Mouse (Mus musculus) lung, postnatal 14 days (tissue): ENCODE results near the gene Tbc1d10c.
A peak's percentile ranks its signal among the peaks of the same experiment; 100 is the strongest.

ENCODE experiments used
- DNase-seq: peaks from one replicate; pipeline ENCODE4 v3.0.0; 2021

Gene Tbc1d10c

DNA sequence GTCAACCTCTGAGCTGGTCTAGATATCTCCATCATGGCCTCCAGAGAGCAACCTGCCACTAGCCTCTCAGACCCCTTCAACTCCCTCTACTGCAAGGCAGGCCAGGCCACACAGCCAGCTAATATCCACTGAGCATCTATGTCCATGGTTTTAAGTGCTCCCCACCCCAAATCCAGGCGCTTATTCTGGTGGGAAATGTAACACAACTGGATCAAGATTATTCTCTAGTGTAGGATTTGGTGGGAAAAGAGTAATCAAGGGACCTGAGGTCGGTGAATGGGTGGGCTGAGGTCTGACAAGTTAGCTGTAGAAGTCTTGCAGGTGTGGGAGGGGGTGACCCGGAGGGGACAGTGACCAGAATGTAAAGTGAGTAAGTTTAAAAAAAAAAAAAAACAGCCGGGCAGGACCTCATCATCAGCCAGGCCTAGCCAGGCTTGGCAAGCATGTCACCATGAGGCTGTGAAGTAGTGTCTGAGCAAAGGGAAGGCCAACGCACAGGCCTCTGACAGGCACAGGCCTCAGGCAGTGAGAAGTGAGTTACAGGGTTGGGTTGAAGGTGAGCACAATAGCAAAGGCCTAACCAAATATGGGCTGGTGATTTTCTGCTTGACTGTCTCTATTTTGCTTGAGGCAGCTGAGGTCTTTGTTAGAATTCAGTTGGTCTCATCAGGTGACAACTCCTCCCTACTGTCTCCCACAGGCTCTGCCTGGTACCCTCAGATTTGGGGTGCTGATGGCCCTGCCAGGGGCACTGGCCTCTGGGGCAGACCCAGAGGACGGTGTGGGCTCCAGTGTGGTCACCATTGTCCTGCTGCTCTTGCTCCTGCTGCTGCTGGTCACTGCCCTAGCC is 35.6 kb downstream of the Tbc1d10c start:
- no peak for DNase-seq

DNA sequence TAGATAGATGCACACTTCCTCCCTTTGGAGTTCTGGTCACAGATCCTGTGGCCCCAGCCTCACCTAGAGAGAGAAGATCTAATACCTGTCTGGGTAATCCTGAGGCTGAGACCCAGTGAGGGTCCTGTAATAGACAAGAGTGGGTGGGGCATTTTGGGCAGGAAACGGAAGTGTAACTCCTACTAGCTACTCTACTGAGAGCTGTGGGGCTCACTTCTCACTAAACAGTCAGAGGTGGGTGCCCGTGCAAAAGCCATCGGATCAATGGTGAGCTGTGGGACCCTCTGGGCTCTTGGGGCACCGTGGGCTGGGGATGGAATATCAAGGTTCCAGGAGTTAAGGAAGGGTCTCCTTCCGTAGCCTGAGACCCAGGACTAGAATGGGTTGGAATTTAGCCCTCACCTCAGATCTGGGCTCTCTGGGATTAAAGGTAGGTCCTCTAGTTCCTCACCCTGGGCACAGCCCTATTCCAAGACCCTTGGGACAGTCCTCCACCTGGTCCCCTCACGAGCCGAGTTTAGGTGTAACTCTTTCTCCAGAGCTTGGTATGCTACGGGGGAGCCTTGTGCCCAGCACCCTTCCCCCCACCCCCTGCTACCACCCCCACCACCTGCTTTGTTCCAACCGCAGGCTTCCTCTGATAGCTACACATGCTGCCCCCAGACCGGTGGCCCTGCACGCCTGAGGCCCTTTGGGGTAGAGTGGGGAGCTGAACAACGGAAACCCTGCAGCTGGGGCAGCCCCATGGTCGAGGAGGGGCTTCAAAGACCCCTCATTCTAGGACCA is 36.5 kb downstream of the Tbc1d10c start:
- no peak for DNase-seq

- DNase-seq, result no peak
Observed at GRCm38 (mm10) chr19:4153232-4153654, 37.8 kb downstream of the Tbc1d10c start, which contains the start of gene Ptprcap. Gene Ptprcap (plus strand): TSS chr19:4153604.

DNA sequence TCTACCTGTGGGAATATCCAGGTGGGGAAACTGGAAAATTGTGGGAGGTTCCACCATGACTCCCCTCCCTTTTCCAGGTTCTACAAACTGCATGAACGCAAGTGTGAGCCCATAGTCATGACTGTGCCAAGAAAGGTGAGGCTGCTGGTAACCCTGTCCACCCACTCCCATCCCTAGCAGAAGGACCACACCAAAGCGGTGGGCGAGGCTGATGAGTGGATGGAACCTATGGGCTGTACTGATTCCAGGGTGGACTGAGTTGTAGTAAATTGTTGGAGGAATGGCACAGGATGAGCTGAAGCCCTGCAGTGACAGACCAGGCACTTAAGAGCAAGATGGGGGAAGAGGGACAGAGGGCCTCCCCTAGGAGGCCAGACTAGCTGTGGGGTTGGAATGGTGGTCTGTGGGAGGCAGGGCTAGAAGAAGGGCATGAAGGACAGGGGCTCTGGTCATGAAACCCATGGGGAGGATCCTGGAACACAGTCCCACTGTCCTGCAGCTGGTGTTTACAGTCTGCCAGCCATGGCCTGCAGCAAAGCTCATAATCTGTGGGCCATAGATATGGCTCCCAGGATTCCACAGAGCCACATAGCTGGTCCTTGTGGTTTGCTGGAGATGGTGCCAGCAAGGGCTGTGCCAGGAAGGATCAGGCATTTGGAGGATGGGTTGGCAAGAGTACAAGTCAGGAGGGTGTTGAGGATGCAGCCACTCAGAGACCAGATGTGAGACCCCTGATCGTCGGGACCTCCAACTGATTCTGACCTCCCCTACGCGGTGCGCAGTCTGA is 38.4 kb downstream of the Tbc1d10c start:
- DNase-seq, result no peak

DNA sequence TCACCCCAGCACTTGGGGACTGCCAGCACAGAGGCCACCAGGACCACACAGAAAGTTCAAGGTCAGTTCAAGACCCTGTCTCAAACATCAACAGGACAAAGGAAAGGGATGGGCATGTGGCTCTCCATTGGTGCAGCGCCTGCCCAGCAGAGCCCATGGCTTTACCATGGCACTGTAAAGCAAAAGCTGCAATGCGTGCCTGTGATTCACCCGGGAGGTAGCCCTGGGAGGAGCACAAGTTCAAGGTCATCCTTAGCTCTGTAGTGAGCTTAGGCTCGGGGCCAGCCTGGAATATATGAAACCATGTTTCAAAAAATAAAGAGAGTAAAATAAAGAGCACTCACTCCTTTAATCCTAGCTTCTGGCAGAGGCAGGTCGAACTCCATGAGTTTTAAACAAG is 39.2 kb downstream of the Tbc1d10c start:
- DNase-seq, result no peak

GRCm38 (mm10) chr19:4151488-4151860 is 39.6 kb downstream of the Tbc1d10c start:
- no peak for DNase-seq

GRCm38 (mm10) chr19:4150567-4151487 is 40.3 kb downstream of the Tbc1d10c start:
- no peak for DNase-seq

- no peak for DNase-seq
Observed at GRCm38 (mm10) chr19:4149764-4150461, 41.2 kb downstream of the Tbc1d10c start.

DNA sequence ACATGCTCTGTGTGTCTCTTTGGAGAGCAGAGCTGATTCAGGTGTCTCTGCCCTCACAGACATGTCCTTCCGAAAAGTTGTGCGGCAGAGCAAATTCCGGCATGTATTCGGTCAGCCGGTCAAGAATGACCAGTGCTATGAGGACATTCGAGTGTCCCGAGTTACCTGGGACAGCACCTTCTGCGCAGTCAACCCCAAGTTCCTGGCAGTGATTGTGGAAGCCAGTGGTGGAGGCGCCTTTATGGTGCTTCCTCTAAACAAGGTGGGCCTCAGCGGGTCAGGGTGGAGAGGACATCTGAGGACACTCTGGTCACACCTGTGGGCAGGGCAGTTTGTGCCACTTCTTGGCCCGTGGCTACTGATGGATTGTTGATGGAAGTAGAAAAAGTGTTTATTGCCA is 41.8 kb downstream of the Tbc1d10c start:
- DNase-seq, result no peak

DNA sequence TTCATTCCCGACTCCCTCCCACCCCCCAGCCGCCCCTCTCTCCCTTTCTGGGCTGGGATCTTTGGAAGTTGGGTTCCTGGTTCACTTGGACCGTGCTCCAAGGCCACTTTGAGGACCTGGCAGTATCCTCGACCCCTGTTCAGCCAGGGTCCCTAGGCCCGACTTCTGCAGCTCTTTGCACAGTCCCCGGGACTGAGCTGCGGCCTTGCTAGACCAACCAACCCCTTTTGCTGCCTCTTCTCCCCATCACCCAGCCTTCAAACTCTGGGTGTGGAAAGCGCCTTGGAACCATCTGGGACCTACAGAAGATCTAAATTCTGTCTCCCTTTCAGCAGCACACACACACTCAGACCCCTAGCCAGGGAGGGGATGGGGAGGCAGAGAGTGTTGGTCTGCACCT is 42.3 kb downstream of the Tbc1d10c start:
- no peak for DNase-seq

GRCm38 (mm10) chr19:4148491-4148806 is 42.6 kb downstream of the Tbc1d10c start, which contains the start of gene Coro1b:
Gene Coro1b (plus strand): TSS chr19:4148619.
- peak; percentile 98 for DNase-seq

- DNase-seq, result no peak
Observed at GRCm38 (mm10) chr19:4147782-4148490, 43.1 kb downstream of the Tbc1d10c start.

DNA sequence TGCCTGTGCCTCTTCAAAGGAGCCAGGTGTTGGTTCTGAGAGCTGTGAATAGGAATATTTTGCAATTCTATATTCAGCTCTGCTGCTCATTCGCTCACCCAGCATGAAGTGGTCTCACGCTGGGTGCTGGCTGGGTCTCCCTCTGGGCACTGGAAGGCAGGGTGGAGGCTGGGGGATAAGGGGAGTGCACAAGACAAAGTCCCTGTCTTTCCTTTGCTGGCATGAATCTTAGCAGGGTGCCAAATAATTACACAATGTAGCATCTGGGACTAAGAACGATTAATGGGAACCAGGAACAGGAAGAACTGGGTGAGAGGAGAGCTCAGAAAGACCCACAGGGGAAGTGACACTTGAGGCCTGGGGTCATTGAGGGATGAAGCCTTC is 44.1 kb downstream of the Tbc1d10c start:
- no peak for DNase-seq

DNA sequence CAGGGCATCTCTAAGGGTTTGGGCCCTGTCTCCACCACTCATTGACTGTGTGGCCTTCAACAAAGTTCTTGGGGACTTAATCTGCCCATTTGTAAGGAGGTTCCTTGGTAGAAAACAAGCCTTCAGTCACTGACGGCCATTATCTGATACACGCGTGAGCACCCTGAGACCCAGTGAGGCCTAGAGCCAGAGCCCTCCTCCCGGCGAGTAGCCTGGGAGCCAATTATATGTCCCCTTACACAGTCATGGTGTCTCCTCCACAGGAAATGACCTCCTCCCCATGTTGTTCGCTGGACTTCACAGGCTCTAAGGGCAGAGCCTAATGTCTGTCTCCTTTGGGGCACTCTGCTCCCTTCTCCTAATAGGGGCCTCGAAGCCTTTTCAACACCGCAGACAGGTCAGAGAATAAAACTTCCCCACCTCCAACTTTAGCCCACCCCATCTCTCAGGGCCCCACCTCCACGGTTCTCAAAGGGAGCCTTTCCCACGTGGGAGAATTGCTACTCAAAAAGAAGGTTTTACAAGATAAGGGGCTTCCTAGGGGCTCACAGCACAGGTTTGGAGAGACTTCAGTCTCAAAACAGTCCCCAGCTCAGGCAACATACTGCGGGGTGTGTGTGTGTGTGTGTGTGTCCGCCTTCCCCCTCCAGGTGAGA is 44.6 kb downstream of the Tbc1d10c start:
- DNase-seq, result no peak

DNA sequence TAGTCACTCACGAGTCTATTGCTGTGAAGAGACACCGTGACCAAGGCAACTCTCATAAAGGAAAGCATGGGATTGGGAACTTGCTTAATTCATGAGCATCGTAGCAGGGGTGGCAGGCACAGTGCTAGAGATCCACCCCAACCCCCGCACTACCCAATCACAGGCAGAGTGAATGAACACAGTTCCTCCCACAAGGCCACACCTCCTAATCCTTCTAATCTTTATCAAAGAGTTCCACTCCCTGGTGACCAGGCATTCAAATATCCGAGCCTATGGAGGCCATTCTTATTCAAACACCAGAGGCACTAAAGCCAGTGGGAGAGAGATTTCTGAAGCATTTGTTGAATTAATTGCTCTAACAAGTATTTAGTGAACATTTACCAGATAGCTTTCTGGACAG is 45.1 kb downstream of the Tbc1d10c start:
- no peak for DNase-seq

DNA sequence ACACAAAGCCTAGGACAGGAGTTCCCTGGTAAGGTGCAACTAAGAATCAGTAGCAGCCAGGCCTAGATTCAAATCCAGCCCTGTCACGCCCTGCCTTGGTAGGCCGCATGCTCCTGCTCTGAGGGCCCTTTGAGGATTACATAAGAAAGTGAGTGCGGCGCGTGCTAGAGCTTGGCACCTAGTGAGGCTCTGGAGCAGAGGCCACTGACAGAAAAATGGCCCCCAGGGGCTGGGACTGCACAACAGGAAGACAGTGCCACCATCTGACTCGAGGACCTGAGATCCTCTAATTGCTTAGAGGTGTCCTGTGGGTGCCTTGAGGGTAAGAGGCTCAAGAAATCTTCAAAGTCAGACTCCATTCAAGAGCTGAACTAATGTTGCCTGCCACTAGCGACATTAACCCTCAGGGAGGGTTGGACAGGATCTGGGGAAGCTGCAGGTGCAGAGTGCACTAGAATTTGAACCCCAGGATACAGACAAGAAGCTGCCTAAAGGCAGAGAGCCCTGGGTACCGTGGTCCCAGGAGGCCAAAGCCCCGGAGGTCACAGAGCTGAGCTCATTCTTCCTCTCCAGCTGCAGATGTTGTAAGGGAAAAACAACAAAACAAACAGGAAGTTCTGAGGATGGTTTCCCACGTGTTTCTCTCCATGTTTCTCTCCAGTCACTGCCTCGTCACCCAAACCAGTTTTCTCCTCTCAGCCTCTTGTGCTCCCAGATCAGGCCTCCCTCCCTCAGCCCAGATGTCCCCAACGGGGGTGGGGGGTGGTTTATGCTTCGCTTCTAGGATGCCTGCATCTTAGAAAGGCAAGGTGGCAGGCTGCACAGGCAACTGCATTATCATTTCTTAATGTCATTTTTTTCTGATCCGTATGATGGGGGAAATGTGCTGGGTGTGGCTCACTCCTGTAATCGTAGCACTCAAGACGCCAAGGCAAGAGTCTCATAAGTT is 46.3 kb downstream of the Tbc1d10c start:
- DNase-seq, result no peak

DNA sequence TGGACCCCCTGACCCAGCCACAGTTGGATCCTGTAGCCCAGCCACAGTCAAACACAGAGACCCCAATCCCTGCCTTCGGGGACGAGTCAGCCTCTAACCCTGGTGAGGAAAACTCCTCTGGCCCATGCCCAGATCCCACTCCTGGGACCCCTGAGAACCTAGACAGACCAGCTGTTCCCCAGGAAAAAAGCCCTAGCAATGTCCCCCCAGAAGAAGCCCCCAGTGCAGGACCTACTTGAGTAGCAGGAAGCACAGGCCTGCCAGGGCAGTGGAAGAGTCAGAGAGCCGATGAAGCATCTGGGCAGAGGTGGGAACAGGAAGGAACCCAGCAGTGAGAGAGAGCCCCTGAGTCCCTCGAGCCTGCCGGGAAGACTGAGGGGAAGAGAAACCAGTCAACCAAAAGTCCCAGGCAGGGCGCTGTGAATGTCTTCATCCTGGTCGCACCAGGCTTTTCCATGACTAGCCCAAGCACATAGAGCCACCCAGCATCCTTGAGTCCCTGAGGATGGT is 47.3 kb downstream of the Tbc1d10c start, which contains the start of gene Cabp4:
Gene Cabp4 (minus strand): TSS at position 275 of the 510 bp plus-strand sequence.
- DNase-seq, result no peak

- DNase-seq, result no peak
Observed at GRCm38 (mm10) chr19:4142416-4143173, 48.5 kb downstream of the Tbc1d10c start.
